Mouse (Mus musculus): ENCODE results near the gene Ttf2. TPM values are rescaled to one million over a fixed set of nuclear protein-coding genes. Genes with fewer than 3 reads are reported as not detected.

Gene Ttf2
- total RNA-seq, 2 experiments from 2014 or later: 0.96 to 1.5 TPM

Other genes with a start within 250 kb of the Ttf2 start
- gene Vtcn1, start 144.2 kb downstream of the Ttf2 start, total RNA-seq (2021): under 1 TPM; 0.16 to 0.34 TPM
- 1 to 10 TPM; 9.1 to 9.2 TPM for gene Trim45, start 47.5 kb downstream of the Ttf2 start, total RNA-seq (2021)
- under 1 TPM; 0.25 to 0.41 TPM for gene Cd101, start 59.9 kb upstream of the Ttf2 start, total RNA-seq (2021)
- 10 to 100 TPM; 39.0 to 42.1 TPM for gene Ptgfrn, start 140.6 kb upstream of the Ttf2 start, total RNA-seq (2021)

Measured in left cerebral cortex, postnatal 25 days (tissue).